Mouse (Mus musculus): Measurements from ENCODE around the gene Gm28048. TPM values are rescaled to one million over a fixed set of nuclear protein-coding genes. Genes with fewer than 3 reads are reported as not detected.

Gm28048 gene
- polyA plus RNA-seq, 1 experiment: 58.5 TPM

DNA sequence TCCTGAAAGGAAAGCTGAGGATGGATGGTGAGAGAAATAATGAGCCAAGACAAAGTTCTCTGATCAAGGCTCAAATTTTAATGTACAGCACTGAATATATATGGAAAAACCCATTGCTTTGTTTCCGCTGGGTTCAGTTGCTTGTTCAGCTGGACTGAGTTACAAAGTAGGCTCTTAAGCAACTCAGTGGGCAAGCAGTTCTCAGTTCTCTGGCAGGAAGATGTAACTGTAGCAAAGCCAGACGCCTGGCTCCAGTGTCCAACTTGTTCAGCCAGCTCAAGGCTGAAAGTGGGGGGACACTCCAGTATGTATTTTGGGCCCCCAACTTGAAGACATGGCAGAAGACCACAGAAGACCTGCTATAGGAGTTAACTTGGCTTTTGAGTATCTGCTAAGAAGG, 194.1 kb downstream of the Gm28048 start:
- Histone ChIP-seq H3K4me1 (ENCODE audit: control insufficient read depth, insufficient read depth, low read length) (peaks cover 30% of the 10 kb centered on the region), H3K27ac (ENCODE audit: insufficient read depth, low read depth, low read length) (no peak overlapping the region), H3K4me3 (ENCODE audit: insufficient read depth, low read length) (no peak overlapping the region)
- TF ChIP-seq CTCF (IDR thresholded peaks at IDR 0.05; ENCODE audit: low read depth, low read length) (no peak), POLR2A (IDR thresholded peaks at IDR 0.05; ENCODE audit: borderline replicate concordance, low read depth, low read length) (no peak)

Other genes with a start within 250 kb of the Gm28048 start
- gene B3gnt2, start 121.1 kb downstream of the Gm28048 start, polyA plus RNA-seq (2012; ENCODE audit: insufficient read depth, insufficient read length, missing spikeins): 19.7 and 20.5 TPM in 2 replicates
- gene Zrsr1, start 10.1 kb downstream of the Gm28048 start, polyA plus RNA-seq (2012; ENCODE audit: insufficient read depth, insufficient read length, missing spikeins): 25.0 and 31.7 TPM in 2 replicates
- gene Commd1, start 292 bp upstream of the Gm28048 start, polyA plus RNA-seq (2012; ENCODE audit: insufficient read depth, insufficient read length, missing spikeins): 72.7 and 85.7 TPM in 2 replicates
- gene Cct4, start 8.4 kb upstream of the Gm28048 start, polyA plus RNA-seq (2012; ENCODE audit: insufficient read depth, insufficient read length, missing spikeins): 132 and 134 TPM in 2 replicates
- 8.1 and 8.3 TPM in 2 replicates for gene Fam161a, start 25.4 kb upstream of the Gm28048 start, polyA plus RNA-seq (2012; ENCODE audit: insufficient read depth, insufficient read length, missing spikeins)